Mouse (Mus musculus) adipose tissue, adult 10 weeks (tissue): ENCODE results near the gene Olfr905. TPM values are rescaled to one million over a fixed set of nuclear protein-coding genes. Genes with fewer than 3 reads are reported as not detected.

Experiments
- polyA plus RNA-seq: library from polyadenylated mRNA; stranded (reverse); fragments of 350-450 nt; fragmentation: Illumina TruSeq; extraction: RNeasy Lipid Tissue Mini Kit (QIAGEN cat#74804); gene quantifications from one replicate; pipeline ENCODE4 v1.2.3, GENCODE M21; 2014; ENCODE audit warnings: low read depth, low replicate concordance

The Olfr905 gene
- polyA plus RNA-seq: not detected

DNA sequence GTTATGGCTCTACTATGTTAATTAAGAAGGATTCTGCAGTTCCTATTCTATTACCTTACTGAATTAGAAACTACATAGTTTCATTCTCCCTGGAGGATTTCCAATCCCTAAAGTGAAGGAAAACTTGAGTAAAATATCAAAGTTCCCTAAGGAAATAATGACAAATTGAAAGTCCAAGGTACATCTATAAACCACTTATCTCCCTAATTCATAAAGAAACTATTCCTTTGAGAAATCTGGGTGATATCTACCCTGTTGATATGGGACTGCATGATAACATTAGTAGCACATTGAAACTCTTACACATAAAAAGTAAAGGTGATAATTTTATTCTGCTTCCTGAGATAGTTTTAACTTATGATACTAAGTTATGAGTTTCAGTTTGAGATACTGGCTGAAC is at the start of gene Olfr905:
Gene Olfr905 (plus strand): TSS at position 301 of the 400 bp plus-strand sequence.

DNA sequence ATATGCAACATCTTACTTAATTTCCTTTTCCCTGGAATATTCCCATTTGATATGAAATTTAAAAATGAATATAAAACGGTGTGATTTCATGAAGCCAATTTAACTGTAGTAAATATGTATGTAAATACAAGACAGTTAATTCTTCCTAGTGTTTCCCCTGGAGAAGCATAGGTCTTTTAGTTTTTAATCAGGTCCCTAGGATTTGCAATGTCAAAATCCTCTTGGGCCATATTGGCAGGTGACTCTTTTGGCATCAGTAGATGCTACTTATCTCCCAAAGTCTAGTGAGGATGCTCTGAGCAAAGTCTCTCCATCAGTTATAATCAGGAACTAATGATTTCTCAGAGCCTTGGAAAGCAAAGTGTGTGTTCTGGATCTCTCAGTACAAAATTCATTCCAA is 41.8 kb upstream of the Olfr905 start, which contains the start of gene Olfr901:
Gene Olfr901 (plus strand): TSS at position 301 of the 400 bp plus-strand sequence.

DNA sequence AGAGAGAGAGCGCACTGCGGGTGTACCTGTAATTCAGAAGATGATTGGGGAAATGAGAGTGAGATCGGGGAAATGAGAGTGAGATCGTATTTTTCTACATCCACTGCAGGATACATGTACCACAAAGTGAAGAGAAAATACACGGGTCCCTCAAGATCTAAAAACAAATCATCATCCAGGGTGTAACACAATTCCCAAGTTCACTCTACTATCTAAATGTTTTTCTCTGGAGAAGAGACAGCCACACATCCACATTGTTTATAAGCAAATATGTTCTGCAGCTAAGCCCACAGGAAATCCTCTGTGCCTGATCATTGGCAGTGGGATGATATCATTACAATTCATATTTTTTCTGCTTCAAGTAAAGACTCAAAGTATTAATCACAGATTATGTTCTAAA is 23.6 kb upstream of the Olfr905 start, which contains the start of gene Olfr902:
Gene Olfr902 (plus strand): TSS at position 301 of the 400 bp plus-strand sequence.

DNA sequence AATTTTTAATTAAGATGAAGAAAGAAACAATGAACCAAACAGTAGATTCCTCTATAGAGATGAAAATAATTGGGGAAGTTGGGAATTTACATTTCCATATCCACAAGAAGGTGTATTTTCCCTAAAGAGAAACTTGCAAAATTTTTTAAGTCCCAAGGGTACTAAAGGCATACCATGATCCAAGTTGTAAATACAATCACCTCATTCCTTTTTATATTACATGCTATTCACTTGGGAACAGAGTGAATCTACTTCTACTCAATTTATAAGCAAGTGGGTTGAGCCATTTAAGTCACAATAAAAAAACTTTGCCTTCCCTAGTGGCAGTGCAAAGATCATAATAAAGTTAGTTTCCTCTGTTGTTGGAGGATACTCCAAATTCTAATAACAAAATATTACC is 8.1 kb upstream of the Olfr905 start, which contains the start of gene Olfr904:
Gene Olfr904 (plus strand): TSS at position 301 of the 400 bp plus-strand sequence.

DNA sequence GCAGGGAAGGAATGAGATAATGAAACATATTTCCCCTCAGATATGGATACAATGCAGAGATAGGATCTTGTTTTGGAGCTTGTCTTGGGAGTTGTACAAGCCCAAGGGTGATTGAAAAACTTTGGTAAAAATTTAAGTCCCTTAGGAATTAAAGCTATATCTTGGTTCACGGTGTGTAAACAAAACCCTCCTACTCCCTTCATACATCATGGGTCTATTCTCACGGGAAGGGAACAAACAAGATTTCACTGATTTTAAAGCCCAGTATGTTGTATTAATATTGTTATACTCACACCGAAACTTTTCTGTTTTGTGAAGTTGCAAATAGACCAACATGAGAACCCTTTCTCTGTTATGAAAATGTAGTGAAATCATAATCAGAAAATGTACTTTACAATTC is 15.9 kb downstream of the Olfr905 start, which contains the start of gene Olfr906:
Gene Olfr906 (plus strand): TSS at position 301 of the 400 bp plus-strand sequence.

DNA sequence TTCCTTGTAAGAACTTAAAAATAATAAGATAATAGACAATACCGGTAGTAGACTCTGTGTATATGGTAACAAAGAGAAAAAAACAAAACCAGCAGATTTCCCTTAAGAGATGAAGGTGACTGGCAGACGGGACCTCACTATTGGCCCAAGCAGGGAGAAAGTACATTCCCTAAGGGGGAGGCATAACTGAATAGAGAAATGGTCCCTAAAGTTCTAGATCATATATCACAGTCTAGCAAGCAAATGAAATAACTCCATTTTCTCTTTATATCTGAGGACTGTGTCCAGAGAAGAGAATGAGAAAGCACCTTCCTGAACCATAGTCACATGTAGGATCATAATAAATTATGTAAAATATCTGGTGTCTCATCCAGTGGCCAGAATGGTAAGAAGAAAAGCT is 24.6 kb downstream of the Olfr905 start, which contains the start of gene Olfr907:
Gene Olfr907 (plus strand): TSS at position 301 of the 400 bp plus-strand sequence.

DNA sequence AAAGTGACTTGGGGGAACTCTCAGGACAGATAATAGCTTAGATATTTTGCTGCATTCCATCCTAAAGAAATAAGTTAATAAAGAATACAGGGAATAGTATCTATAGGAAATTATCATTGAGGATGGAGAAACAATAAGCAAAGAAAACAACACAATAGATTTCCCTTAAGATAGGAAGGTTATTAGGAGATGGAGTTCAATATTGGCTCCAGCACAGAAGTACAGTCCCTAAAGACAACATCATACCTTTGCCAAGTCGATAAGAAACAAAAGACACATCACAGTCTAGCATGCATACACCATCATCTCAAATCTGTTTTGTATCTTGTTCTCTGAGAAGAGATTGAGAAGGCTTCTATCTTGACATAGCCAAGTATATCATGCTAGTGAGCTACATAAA is 50.4 kb downstream of the Olfr905 start, which contains the start of gene Olfr911-ps1:
Gene Olfr911-ps1 (plus strand): TSS at position 301 of the 400 bp plus-strand sequence.

Other genes starting within 250 kb of the Olfr905 start
- gene Olfr143, start 218.3 kb upstream of the Olfr905 start, polyA plus RNA-seq: not detected
- not detected for gene Olfr895, start 203.3 kb upstream of the Olfr905 start, polyA plus RNA-seq
- gene Olfr896-ps1, start 180.0 kb upstream of the Olfr905 start, polyA plus RNA-seq: not detected
- not detected for gene Olfr25, start 142.0 kb upstream of the Olfr905 start, polyA plus RNA-seq
- not detected for gene Olfr898, start 122.7 kb upstream of the Olfr905 start, polyA plus RNA-seq
- not detected for gene Olfr250, start 104.2 kb upstream of the Olfr905 start, polyA plus RNA-seq
- not detected for gene Olfr251, start 94.0 kb upstream of the Olfr905 start, polyA plus RNA-seq
- gene Olfr147, start 69.4 kb upstream of the Olfr905 start, polyA plus RNA-seq: not detected
- not detected for gene Olfr901, start 41.7 kb upstream of the Olfr905 start, polyA plus RNA-seq
- not detected for gene Olfr902, start 23.5 kb upstream of the Olfr905 start, polyA plus RNA-seq
- gene Olfr904, start 8.0 kb upstream of the Olfr905 start, polyA plus RNA-seq: not detected
- not detected for gene Olfr906, start 16.0 kb downstream of the Olfr905 start, polyA plus RNA-seq
- not detected for gene Olfr907, start 24.7 kb downstream of the Olfr905 start, polyA plus RNA-seq
- gene Olfr911-ps1, start 50.5 kb downstream of the Olfr905 start, polyA plus RNA-seq: not detected
- gene Olfr910, start 66.7 kb downstream of the Olfr905 start, polyA plus RNA-seq: not detected
- gene Olfr912, start 109.1 kb downstream of the Olfr905 start, polyA plus RNA-seq: not detected
- gene Olfr913, start 121.7 kb downstream of the Olfr905 start, polyA plus RNA-seq: not detected
- gene Olfr914, start 134.0 kb downstream of the Olfr905 start, polyA plus RNA-seq: not detected
- gene Olfr916, start 188.8 kb downstream of the Olfr905 start, polyA plus RNA-seq: not detected
- gene Olfr917, start 194.7 kb downstream of the Olfr905 start, polyA plus RNA-seq: not detected
- gene Olfr918, start 203.5 kb downstream of the Olfr905 start, polyA plus RNA-seq: not detected
- gene Olfr919, start 232.6 kb downstream of the Olfr905 start, polyA plus RNA-seq: not detected
- 28.2 TPM for gene Vwa5a, start 247.2 kb downstream of the Olfr905 start, polyA plus RNA-seq